Mouse (Mus musculus): ENCODE measurements around the gene Plaa.

DNA sequence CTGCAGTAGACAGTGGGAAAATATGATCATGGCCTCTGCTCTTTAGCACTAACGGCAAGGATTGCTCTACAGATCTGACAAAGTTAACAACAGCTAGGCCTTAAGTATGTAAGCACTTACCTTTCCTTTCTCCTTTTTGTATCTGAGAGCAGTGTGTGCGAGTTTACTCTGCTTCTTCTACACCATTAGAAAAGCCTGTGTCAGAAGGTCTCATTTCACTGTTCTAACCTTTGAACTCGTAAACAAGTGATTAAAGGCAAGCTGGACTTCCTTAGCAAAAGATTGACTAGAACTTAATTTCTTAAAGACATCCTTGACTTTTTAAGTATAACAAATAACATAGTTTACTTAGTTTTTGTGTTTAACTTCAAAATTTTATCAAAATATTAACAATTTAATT is 46.9 kb upstream of the Plaa start, which contains the start of gene Lrrc19:
- TF ChIP-seq NRF1 (IDR thresholded peaks at IDR 0.05; ENCODE audit: insufficient read depth, low read depth, low read length, poor library complexity, severe bottlenecking), result no peak
- no peak for TF ChIP-seq UBTF (IDR thresholded peaks at IDR 0.05; ENCODE audit: borderline replicate concordance, insufficient read depth, low read depth, low read length)
- TF ChIP-seq POLR2A (IDR thresholded peaks at IDR 0.05; ENCODE audit: control insufficient read depth in 1 of 2, insufficient read depth in 1 of 2, low read depth in 1 of 2, low read length in 2 of 2, poor library complexity in 1 of 2), result no peak
